Mouse (Mus musculus): Measurements from ENCODE around the gene Fam71f1. TPM values are rescaled to one million over a fixed set of nuclear protein-coding genes. Genes with fewer than 3 reads are reported as not detected.

Fam71f1 gene
- not detected for total RNA-seq (2022)

- no peak for DNase-seq (ENCODE audit: low spot score in 2 of 2)
Measured at GRCm38 (mm10) chr6:29318879-29319278, at the start of gene Fam71f1. Fam71f1 (plus strand) TSS chr6:29319140.

GRCm38 (mm10) chr6:29270961-29271360, 48.0 kb upstream of the Fam71f1 start:
- no peak for DNase-seq (ENCODE audit: low spot score in 2 of 2)

GRCm38 (mm10) chr6:29272312-29273072, 46.4 kb upstream of the Fam71f1 start, which contains the start of gene Hilpda:
Hilpda (plus strand) TSS chr6:29272488.
- peak; percentile 90 to 93 for DNase-seq (ENCODE audit: low spot score in 2 of 2)

GRCm38 (mm10) chr6:29276746-29277145, 42.2 kb upstream of the Fam71f1 start:
- no peak for DNase-seq (ENCODE audit: low spot score in 2 of 2)

DNA sequence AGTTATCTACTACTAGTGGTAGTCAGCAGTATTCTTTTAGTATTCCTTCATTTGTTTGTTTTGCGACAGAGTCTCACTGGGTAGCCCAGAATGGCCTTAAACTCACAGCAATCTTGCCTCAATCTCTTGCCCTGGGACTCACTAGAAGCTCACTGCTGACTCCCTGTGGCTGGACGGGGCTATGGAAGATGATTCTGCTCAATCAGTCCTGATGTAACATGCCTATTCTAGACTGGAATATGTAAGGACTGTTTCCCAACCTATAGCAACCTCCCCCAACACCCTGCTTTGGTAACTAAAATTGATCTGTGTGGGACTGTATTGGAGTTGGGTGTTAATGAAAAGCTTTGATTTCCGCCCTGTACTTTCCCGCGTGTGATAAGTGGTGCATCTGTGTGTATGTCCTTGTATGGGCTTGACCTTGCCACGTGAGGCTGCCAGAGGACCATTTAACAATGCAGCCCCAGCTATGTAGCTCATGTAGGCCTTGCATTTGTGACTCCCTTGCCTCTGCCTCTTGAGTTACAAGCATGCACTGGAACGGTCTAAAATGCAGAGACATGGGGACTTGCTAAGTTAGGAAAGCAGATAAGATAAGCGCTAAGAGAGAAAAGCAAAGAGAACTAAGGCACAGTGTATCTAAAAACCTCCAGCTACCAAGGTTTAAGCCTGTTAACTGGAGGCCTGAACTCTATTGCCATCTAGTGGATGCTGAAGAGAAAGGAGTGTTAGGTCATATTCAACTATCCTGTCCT, 40.2 kb upstream of the Fam71f1 start:
- DNase-seq (ENCODE audit: low spot score in 2 of 2): no peak

DNA sequence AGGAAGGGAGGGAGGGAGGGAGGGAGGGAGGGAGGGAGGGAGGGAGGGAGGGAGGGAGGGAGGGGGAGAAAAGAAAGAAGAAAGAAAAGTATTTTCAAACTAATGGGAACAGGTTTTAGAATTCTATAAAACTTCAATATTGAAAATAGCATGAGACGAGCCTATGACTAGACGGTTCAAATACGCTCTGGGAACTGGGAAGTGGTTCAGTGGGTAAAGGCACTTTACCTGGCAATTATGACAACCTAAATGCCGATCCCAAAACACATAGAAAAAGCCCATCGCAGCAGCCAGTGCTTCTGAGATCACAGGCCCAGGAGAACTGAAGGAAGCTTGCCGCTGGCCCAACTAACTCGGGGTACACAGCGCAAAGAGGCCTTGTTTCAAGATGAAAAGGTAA, 39.6 kb upstream of the Fam71f1 start, which contains the start of gene Fam71f2:
Fam71f2 (plus strand) TSS at position 301 of the 400 bp plus-strand sequence.
- no peak for DNase-seq (ENCODE audit: low spot score in 2 of 2)

DNA sequence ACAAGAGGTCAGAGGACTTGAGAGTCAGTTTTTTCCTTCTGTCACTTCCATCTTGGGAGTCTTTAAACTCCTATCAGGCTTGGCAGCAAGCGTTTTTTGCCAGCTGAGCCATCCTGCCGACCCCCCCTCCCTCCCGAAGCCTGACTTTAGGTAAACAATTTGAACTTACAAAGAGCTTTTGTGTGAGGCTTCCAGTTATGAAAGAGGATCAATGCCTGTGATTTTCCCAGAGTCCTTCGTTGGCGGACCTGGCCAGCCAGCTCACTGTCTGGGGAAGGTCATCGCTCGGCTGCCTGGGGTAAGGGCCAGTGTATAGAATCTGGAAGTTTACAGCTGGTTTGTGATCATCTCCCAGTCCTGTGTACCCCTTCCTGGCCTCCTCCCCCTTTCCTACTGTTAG, 38.3 kb upstream of the Fam71f1 start:
- no peak for DNase-seq (ENCODE audit: low spot score in 2 of 2)

DNA sequence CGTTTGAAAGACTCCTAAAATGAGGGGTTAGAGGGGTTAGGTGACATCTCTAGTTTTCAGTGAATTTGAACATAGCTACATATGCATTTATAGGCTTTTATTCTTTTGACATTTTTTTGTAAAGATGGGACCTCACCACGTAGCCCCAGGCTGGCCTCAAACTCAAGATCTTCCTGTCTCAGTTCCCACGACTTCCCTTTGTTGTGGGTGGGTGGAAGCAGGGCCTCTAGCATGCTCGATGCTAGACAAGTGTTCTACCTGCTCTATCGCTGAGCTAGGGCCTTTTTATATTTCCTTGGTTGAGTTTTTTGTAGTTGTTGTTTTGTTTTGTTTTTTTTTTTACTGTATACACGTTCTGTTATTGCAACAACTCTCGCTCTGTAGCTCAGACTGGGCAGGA, 32.1 kb upstream of the Fam71f1 start:
- no peak for DNase-seq (ENCODE audit: low spot score in 2 of 2)

GRCm38 (mm10) chr6:29287481-29287880, 31.5 kb upstream of the Fam71f1 start:
- DNase-seq (ENCODE audit: low spot score in 2 of 2): no peak

DNA sequence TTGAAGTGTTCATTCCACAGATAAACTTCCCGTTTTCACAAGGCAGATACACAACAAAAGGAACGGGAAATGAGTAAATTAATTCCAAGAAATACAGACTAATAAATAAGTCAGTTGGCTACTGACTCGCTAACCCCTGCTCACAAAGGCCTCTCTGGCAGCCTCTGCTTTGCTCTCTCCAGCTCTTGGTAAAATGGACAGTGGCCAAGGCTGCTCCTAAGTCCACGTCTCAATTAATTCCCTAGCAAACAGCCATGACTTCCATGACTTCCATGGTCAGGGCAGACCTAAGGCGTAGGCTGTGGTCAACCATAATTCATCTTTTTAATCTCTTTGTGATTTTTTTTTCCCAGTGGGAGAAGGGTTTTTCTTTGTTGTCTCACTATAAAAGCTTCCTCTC, 31.0 kb upstream of the Fam71f1 start:
- no peak for DNase-seq (ENCODE audit: low spot score in 2 of 2)

- DNase-seq (ENCODE audit: low spot score in 2 of 2): no peak
Measured at GRCm38 (mm10) chr6:29288651-29289050, 30.3 kb upstream of the Fam71f1 start.

GRCm38 (mm10) chr6:29299112-29299511, 19.8 kb upstream of the Fam71f1 start:
- no peak for DNase-seq (ENCODE audit: low spot score in 2 of 2)

GRCm38 (mm10) chr6:29303251-29303650, 15.7 kb upstream of the Fam71f1 start:
- DNase-seq (ENCODE audit: low spot score in 2 of 2): no peak

- DNase-seq (ENCODE audit: low spot score in 2 of 2): no peak
Measured at GRCm38 (mm10) chr6:29303726-29304125, 15.2 kb upstream of the Fam71f1 start.

- no peak for DNase-seq (ENCODE audit: low spot score in 2 of 2)
Measured at GRCm38 (mm10) chr6:29305462-29305861, 13.5 kb upstream of the Fam71f1 start.

DNA sequence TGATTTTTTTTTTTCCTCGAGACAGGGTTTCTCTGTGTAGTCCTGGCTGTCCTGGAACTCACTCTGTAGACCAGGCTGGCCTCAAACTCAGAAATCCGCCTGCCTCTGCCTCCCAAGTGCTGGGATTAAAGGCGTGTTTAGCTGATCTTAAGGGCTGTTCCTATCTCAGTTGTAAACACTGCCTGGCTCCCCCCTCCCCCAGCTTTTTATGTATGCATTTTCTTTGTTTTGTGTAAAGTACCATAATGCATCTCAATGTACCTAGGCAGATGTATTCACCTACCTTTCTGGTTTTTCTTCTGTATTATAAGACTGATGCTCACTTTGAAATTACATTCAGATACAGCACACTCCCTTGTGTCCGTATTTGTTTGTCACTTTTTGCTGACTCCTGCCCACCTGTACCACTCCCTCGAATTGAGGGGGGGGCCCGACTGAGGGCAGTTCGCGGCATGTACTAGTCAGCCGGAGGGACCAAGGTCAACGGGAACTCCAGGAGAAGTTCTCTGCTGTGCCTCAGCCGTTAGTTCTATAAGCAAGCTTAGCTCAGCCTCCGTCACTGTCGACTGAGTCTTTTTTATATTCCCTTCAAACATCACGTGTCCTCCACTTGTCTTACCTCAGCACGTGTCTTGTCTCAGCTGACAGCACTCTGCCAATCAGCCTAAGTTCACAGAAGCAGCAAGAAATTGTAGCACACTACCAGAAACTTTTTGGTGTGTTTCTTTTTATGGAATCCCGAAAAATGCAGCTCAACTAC, 9.9 kb upstream of the Fam71f1 start:
- no peak for DNase-seq (ENCODE audit: low spot score in 2 of 2)

DNA sequence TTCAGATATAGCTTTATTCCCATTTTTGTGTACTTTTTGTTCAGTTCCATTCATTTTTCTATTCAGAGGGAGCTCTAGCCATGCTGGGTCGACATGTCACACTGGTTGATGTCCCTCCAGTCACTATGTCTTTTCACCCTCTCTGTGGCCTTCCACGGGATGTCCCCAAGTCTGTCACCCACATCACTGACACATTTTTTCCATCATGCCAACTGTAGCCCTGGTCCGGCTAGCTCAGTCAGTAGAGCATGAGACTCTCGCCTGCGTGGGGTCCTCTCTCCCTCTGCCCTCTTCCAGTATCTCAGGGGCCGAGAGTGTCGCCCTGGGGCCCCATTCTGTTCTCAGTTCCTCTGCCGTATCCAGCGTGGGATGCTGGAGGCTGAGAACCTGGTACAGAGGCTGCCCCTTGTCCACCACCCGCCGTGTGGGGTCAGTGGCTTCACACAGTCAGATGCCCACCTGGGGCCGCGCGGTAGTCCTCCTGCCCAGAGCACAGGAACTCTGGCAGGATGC, 5.2 kb upstream of the Fam71f1 start:
- no peak for DNase-seq (ENCODE audit: low spot score in 2 of 2)

GRCm38 (mm10) chr6:29317286-29317685, 1.7 kb upstream of the Fam71f1 start:
- no peak for DNase-seq (ENCODE audit: low spot score in 2 of 2)

- DNase-seq (ENCODE audit: low spot score in 2 of 2): no peak
Measured at GRCm38 (mm10) chr6:29317941-29318340, 999 bp upstream of the Fam71f1 start.

- no peak for DNase-seq (ENCODE audit: low spot score in 2 of 2)
Measured at GRCm38 (mm10) chr6:29321586-29321985, 2.6 kb downstream of the Fam71f1 start.

GRCm38 (mm10) chr6:29322147-29322546, 3.2 kb downstream of the Fam71f1 start:
- DNase-seq (ENCODE audit: low spot score in 2 of 2): no peak

- no peak for DNase-seq (ENCODE audit: low spot score in 2 of 2)
Measured at GRCm38 (mm10) chr6:29322735-29323134, 3.8 kb downstream of the Fam71f1 start.
